Mouse (Mus musculus) ovary, adult 18-20 months (tissue): Measurements from ENCODE around the gene Cyp27a1.

Experiments used
- DNase-seq: peaks from one replicate; pipeline ENCODE4 v3.0.0; 2022; ENCODE audit warnings: low spot score, mixed read lengths

Gene Cyp27a1

GRCm38 (mm10) chr1:74718113-74718512 is 4.7 kb downstream of the Cyp27a1 start:
- DNase-seq: no peak

GRCm38 (mm10) chr1:74719281-74719680 is 5.9 kb downstream of the Cyp27a1 start:
- DNase-seq: no peak

GRCm38 (mm10) chr1:74721657-74722056 is 8.3 kb downstream of the Cyp27a1 start:
- DNase-seq: no peak

GRCm38 (mm10) chr1:74723748-74724147 is 10.4 kb downstream of the Cyp27a1 start:
- DNase-seq: no peak

- DNase-seq: no peak
These were observed 12.7 kb downstream of the Cyp27a1 start for GRCm38 (mm10) chr1:74726114-74726513.

GRCm38 (mm10) chr1:74726674-74727073 is 13.3 kb downstream of the Cyp27a1 start:
- DNase-seq: no peak

- no peak for DNase-seq
These were observed 15.1 kb downstream of the Cyp27a1 start for GRCm38 (mm10) chr1:74728446-74728845.

- no peak for DNase-seq
These were observed 23.6 kb downstream of the Cyp27a1 start for GRCm38 (mm10) chr1:74736977-74737376.

- DNase-seq: no peak
These were observed 24.1 kb downstream of the Cyp27a1 start for GRCm38 (mm10) chr1:74737500-74737899.

- no peak for DNase-seq
These were observed 27.5 kb downstream of the Cyp27a1 start for GRCm38 (mm10) chr1:74740846-74741245.

GRCm38 (mm10) chr1:74747335-74747734 is 34.0 kb downstream of the Cyp27a1 start:
- DNase-seq: no peak

GRCm38 (mm10) chr1:74748643-74749271 is 35.4 kb downstream of the Cyp27a1 start, which contains the start of gene Prkag3:
Gene Prkag3 (minus strand): TSS chr1:74749221.
- no peak for DNase-seq

- peak; percentile 47 for DNase-seq
These were observed 35.9 kb downstream of the Cyp27a1 start for GRCm38 (mm10) chr1:74749301-74749700.

GRCm38 (mm10) chr1:74750683-74751082 is 37.3 kb downstream of the Cyp27a1 start:
- no peak for DNase-seq

- no peak for DNase-seq
These were observed 38.8 kb downstream of the Cyp27a1 start for GRCm38 (mm10) chr1:74752150-74752549.

- DNase-seq: no peak
These were observed 39.5 kb downstream of the Cyp27a1 start for GRCm38 (mm10) chr1:74752833-74753232.

GRCm38 (mm10) chr1:74753266-74753974 is 40.0 kb downstream of the Cyp27a1 start:
- no peak for DNase-seq

- DNase-seq: no peak
These were observed 40.9 kb downstream of the Cyp27a1 start for GRCm38 (mm10) chr1:74754175-74754785.

GRCm38 (mm10) chr1:74759773-74760172 is 46.4 kb downstream of the Cyp27a1 start:
- DNase-seq: no peak

- DNase-seq: no peak
These were observed 49.7 kb downstream of the Cyp27a1 start for GRCm38 (mm10) chr1:74763081-74763480.

- no peak for DNase-seq
These were observed 57.5 kb downstream of the Cyp27a1 start for GRCm38 (mm10) chr1:74770727-74771466.

GRCm38 (mm10) chr1:74771467-74771844 is 58.1 kb downstream of the Cyp27a1 start:
- no peak for DNase-seq

- DNase-seq: no peak
These were observed 58.3 kb downstream of the Cyp27a1 start, which contains the start of gene Wnt6 for GRCm38 (mm10) chr1:74771845-74771930. Gene Wnt6 (plus strand): TSS chr1:74771892.
